Mouse (Mus musculus): ENCODE measurements around the gene Vstm2l.

- TF ChIP-seq MAX (IDR thresholded peaks at IDR 0.05; ENCODE audit: low read depth) (peak; percentile 90), POLR2A (IDR thresholded peaks at IDR 0.05; ENCODE audit: insufficient read length, low read depth) (no peak), E2F4 (IDR thresholded peaks at IDR 0.05; ENCODE audit: insufficient read depth) (no peak), SRF (IDR thresholded peaks at IDR 0.05; ENCODE audit: control insufficient read depth, insufficient read length, low read depth) (no peak), POLR2AphosphoS2 (IDR thresholded peaks at IDR 0.05; ENCODE audit: insufficient read length, low read depth) (no peak), USF1 (IDR thresholded peaks at IDR 0.05; ENCODE audit: low read depth) (no peak), MYOG (IDR thresholded peaks at IDR 0.05; ENCODE audit: control insufficient read depth in 1 of 3, insufficient read depth in 1 of 3, insufficient read length in 2 of 3, low read depth in 2 of 3) (peak in 1 of 3 experiments; percentile 1), TCF3 (IDR thresholded peaks at IDR 0.05; ENCODE audit: insufficient read length, low read depth) (no peak), CEBPB (IDR thresholded peaks at IDR 0.05; ENCODE audit: insufficient read depth, poor library complexity, severe bottlenecking) (no peak), MYOD1 (IDR thresholded peaks at IDR 0.05; ENCODE audit: control insufficient read depth in 1 of 3, insufficient read length in 2 of 3, low read depth in 2 of 3) (no peak)
These were observed 1.2 kb upstream of the Vstm2l start for GRCm38 (mm10) chr2:157913204-157913636.
